Mouse (Mus musculus): ENCODE measurements at regions not wholly inside any gene's neighbourhood (a gene's known extent, or its start where the extent isn't known, plus 50 kb on each side); places are given as distances from the start of the nearest gene placed in this dataset.
A peak's percentile ranks its signal among the peaks of the same experiment; 100 is the strongest.

- H3K4me1 ChIP-seq (ENCODE audit: control insufficient read depth, insufficient read depth, low read length): no peaks in the 10 kb centered on the region
- no peak overlapping the region for H3K27ac ChIP-seq (replicated peaks; ENCODE audit: low read depth, low read length)
- WGBS: 58% methylated on average over 5 of the region's 5 CpGs
- ATAC-seq (replicated peaks; ENCODE audit: insufficient number of reproducible peaks, low FRiP score, low TSS enrichment, low read depth): no peak
- H3K9ac ChIP-seq (replicated peaks; ENCODE audit: low read length): no peak overlapping the region
- DNase-seq (ENCODE audit: low spot score): no peak
- no peak overlapping the region for H3K4me3 ChIP-seq (ENCODE audit: low read depth, low read length)
- H3K27me3 ChIP-seq (ENCODE audit: control insufficient read depth, insufficient read depth, low read length): no peaks in the 10 kb centered on the region
- no peak overlapping the region for H3K4me2 ChIP-seq (ENCODE audit: low read depth, low read length)
- H3K36me3 ChIP-seq (replicated peaks; ENCODE audit: control insufficient read depth, insufficient read depth, low read depth, low read length): no peaks in the 10 kb centered on the region
- H3K9me3 ChIP-seq (replicated peaks; ENCODE audit: control insufficient read depth, low read length): no peaks in the 10 kb centered on the region
Measured at GRCm38 (mm10) chr8:109407913-109408312, 85.9 kb upstream of the Pmfbp1 start.

- H3K4me1 ChIP-seq (ENCODE audit: control insufficient read depth, insufficient read depth, low read length): no peaks in the 10 kb centered on the region
- no peak overlapping the region for H3K27ac ChIP-seq (replicated peaks; ENCODE audit: low read depth, low read length)
- H3K4me3 ChIP-seq (ENCODE audit: low read depth, low read length): no peak overlapping the region
- H3K9ac ChIP-seq (replicated peaks; ENCODE audit: low read length): no peak overlapping the region
- H3K9me3 ChIP-seq (replicated peaks; ENCODE audit: control insufficient read depth, low read length): no peaks in the 10 kb centered on the region
- ATAC-seq (replicated peaks; ENCODE audit: insufficient number of reproducible peaks, low FRiP score, low TSS enrichment, low read depth): no peak
- 83% methylated on average over 6 of the region's 6 CpGs for WGBS
- no peak for DNase-seq (ENCODE audit: low spot score)
- H3K27me3 ChIP-seq (ENCODE audit: control insufficient read depth, insufficient read depth, low read length): no peaks in the 10 kb centered on the region
- no peaks in the 10 kb centered on the region for H3K36me3 ChIP-seq (replicated peaks; ENCODE audit: control insufficient read depth, insufficient read depth, low read depth, low read length)
- no peak overlapping the region for H3K4me2 ChIP-seq (ENCODE audit: low read depth, low read length)
Measured at GRCm38 (mm10) chr8:109410531-109410930, 83.3 kb upstream of the Pmfbp1 start.

- no peak overlapping the region for H3K9ac ChIP-seq (replicated peaks; ENCODE audit: low read length)
- no peak for ATAC-seq (replicated peaks; ENCODE audit: insufficient number of reproducible peaks, low FRiP score, low TSS enrichment, low read depth)
- H3K27me3 ChIP-seq (ENCODE audit: control insufficient read depth, insufficient read depth, low read length): no peaks in the 10 kb centered on the region
- H3K4me2 ChIP-seq (ENCODE audit: low read depth, low read length): no peak overlapping the region
- DNase-seq (ENCODE audit: low spot score): no peak
- no peak overlapping the region for H3K4me3 ChIP-seq (ENCODE audit: low read depth, low read length)
- no peaks in the 10 kb centered on the region for H3K36me3 ChIP-seq (replicated peaks; ENCODE audit: control insufficient read depth, insufficient read depth, low read depth, low read length)
- H3K27ac ChIP-seq (replicated peaks; ENCODE audit: low read depth, low read length): no peak overlapping the region
- no peaks in the 10 kb centered on the region for H3K4me1 ChIP-seq (ENCODE audit: control insufficient read depth, insufficient read depth, low read length)
- WGBS: 90% methylated on average over 5 of the region's 5 CpGs
- H3K9me3 ChIP-seq (replicated peaks; ENCODE audit: control insufficient read depth, low read length): no peaks in the 10 kb centered on the region
Measured at GRCm38 (mm10) chr8:109413386-109413785, 80.4 kb upstream of the Pmfbp1 start.

- ATAC-seq (replicated peaks; ENCODE audit: insufficient number of reproducible peaks, low FRiP score, low TSS enrichment, low read depth): no peak
- Histone ChIP-seq H3K27me3 (ENCODE audit: control insufficient read depth, insufficient read depth, low read length) (no peaks in the 10 kb centered on the region), H3K4me2 (ENCODE audit: low read depth, low read length) (no peak overlapping the region)
Measured at GRCm38 (mm10) chr8:109415315-109415714, 78.5 kb upstream of the Pmfbp1 start.

GRCm38 (mm10) chr8:109415906-109416305 lies 77.9 kb upstream of the Pmfbp1 start:
- Histone ChIP-seq H3K27ac (replicated peaks; ENCODE audit: low read depth, low read length) (no peak overlapping the region), H3K9me3 (replicated peaks; ENCODE audit: control insufficient read depth, low read length) (no peaks in the 10 kb centered on the region), H3K27me3 (ENCODE audit: control insufficient read depth, insufficient read depth, low read length) (no peaks in the 10 kb centered on the region), H3K4me2 (ENCODE audit: low read depth, low read length) (no peak overlapping the region), H3K4me1 (ENCODE audit: control insufficient read depth, insufficient read depth, low read length) (no peaks in the 10 kb centered on the region), H3K36me3 (replicated peaks; ENCODE audit: control insufficient read depth, insufficient read depth, low read depth, low read length) (no peaks in the 10 kb centered on the region), H3K4me3 (ENCODE audit: low read depth, low read length) (no peak overlapping the region), H3K9ac (replicated peaks; ENCODE audit: low read length) (no peak overlapping the region)
- 83% methylated on average over 11 of the region's 11 CpGs for WGBS
- DNase-seq (ENCODE audit: low spot score) (no peak), ATAC-seq (replicated peaks; ENCODE audit: insufficient number of reproducible peaks, low FRiP score, low TSS enrichment, low read depth) (no peak)

More at GRCm38 (mm10) chr8:109415315-109415714, 78.5 kb upstream of the Pmfbp1 start:
- Histone ChIP-seq H3K4me1 (ENCODE audit: control insufficient read depth, insufficient read depth, low read length) (no peaks in the 10 kb centered on the region), H3K27ac (replicated peaks; ENCODE audit: low read depth, low read length) (no peak overlapping the region), H3K4me3 (ENCODE audit: low read depth, low read length) (no peak overlapping the region), H3K36me3 (replicated peaks; ENCODE audit: control insufficient read depth, insufficient read depth, low read depth, low read length) (no peaks in the 10 kb centered on the region), H3K9ac (replicated peaks; ENCODE audit: low read length) (no peak overlapping the region), H3K9me3 (replicated peaks; ENCODE audit: control insufficient read depth, low read length) (no peaks in the 10 kb centered on the region)
- WGBS: 60% methylated on average over 4 of the region's 4 CpGs
- no peak for DNase-seq (ENCODE audit: low spot score)

- ATAC-seq (replicated peaks; ENCODE audit: insufficient number of reproducible peaks, low FRiP score, low TSS enrichment, low read depth): no peak
- no peaks in the 10 kb centered on the region for H3K36me3 ChIP-seq (replicated peaks; ENCODE audit: control insufficient read depth, insufficient read depth, low read depth, low read length)
- no peaks in the 10 kb centered on the region for H3K27me3 ChIP-seq (ENCODE audit: control insufficient read depth, insufficient read depth, low read length)
- H3K4me2 ChIP-seq (ENCODE audit: low read depth, low read length): no peak overlapping the region
- H3K27ac ChIP-seq (replicated peaks; ENCODE audit: low read depth, low read length): no peak overlapping the region
- 65% methylated on average over 17 of the region's 17 CpGs for WGBS
- no peak overlapping the region for H3K4me3 ChIP-seq (ENCODE audit: low read depth, low read length)
- H3K9ac ChIP-seq (replicated peaks; ENCODE audit: low read length): no peak overlapping the region
- H3K9me3 ChIP-seq (replicated peaks; ENCODE audit: control insufficient read depth, low read length): no peaks in the 10 kb centered on the region
- no peaks in the 10 kb centered on the region for H3K4me1 ChIP-seq (ENCODE audit: control insufficient read depth, insufficient read depth, low read length)
- DNase-seq (ENCODE audit: low spot score): no peak
Measured at GRCm38 (mm10) chr8:109416327-109417100, 77.3 kb upstream of the Pmfbp1 start.

- H3K4me1 ChIP-seq (ENCODE audit: control insufficient read depth, insufficient read depth, low read length): no peaks in the 10 kb centered on the region
- no peak overlapping the region for H3K4me3 ChIP-seq (ENCODE audit: low read depth, low read length)
- H3K27ac ChIP-seq (replicated peaks; ENCODE audit: low read depth, low read length): no peak overlapping the region
- H3K9me3 ChIP-seq (replicated peaks; ENCODE audit: control insufficient read depth, low read length): no peaks in the 10 kb centered on the region
- DNase-seq (ENCODE audit: low spot score) (peak; percentile 81), ATAC-seq (replicated peaks; ENCODE audit: insufficient number of reproducible peaks, low FRiP score, low TSS enrichment, low read depth) (0 out of 2 replicates have a peak, but pooled peaks have one; percentile 73)
- no peak overlapping the region for H3K9ac ChIP-seq (replicated peaks; ENCODE audit: low read length)
- no peaks in the 10 kb centered on the region for H3K27me3 ChIP-seq (ENCODE audit: control insufficient read depth, insufficient read depth, low read length)
- 40% methylated on average over 5 of the region's 5 CpGs for WGBS
- no peak overlapping the region for H3K4me2 ChIP-seq (ENCODE audit: low read depth, low read length)
- H3K36me3 ChIP-seq (replicated peaks; ENCODE audit: control insufficient read depth, insufficient read depth, low read depth, low read length): no peaks in the 10 kb centered on the region
Measured at GRCm38 (mm10) chr8:109417222-109417621, 76.6 kb upstream of the Pmfbp1 start.

- ATAC-seq (replicated peaks; ENCODE audit: insufficient number of reproducible peaks, low FRiP score, low TSS enrichment, low read depth) (no peak), DNase-seq (ENCODE audit: low spot score) (no peak)
- Histone ChIP-seq H3K36me3 (replicated peaks; ENCODE audit: control insufficient read depth, insufficient read depth, low read depth, low read length) (no peaks in the 10 kb centered on the region), H3K4me3 (ENCODE audit: low read depth, low read length) (no peak overlapping the region), H3K4me2 (ENCODE audit: low read depth, low read length) (no peak overlapping the region), H3K9me3 (replicated peaks; ENCODE audit: control insufficient read depth, low read length) (no peaks in the 10 kb centered on the region), H3K27ac (replicated peaks; ENCODE audit: low read depth, low read length) (no peak overlapping the region), H3K9ac (replicated peaks; ENCODE audit: low read length) (no peak overlapping the region), H3K27me3 (ENCODE audit: control insufficient read depth, insufficient read depth, low read length) (no peaks in the 10 kb centered on the region), H3K4me1 (ENCODE audit: control insufficient read depth, insufficient read depth, low read length) (no peaks in the 10 kb centered on the region)
- 53% methylated on average over 12 of the region's 12 CpGs for WGBS
Measured at GRCm38 (mm10) chr8:109417971-109418370, 75.9 kb upstream of the Pmfbp1 start.
